Mouse (Mus musculus) olfactory bulb, adult 2 months (tissue): ENCODE data around the gene Abhd14a.

Source experiments
- CTCF ChIP-seq: fragments of 200-500 bp; IDR thresholded peaks from 2 replicates; pipeline ENCODE4 v1.5.1; 2012; ENCODE audit warnings: low read depth, mild to moderate bottlenecking, low read length, moderate library complexity; ENCODE audit not compliant: insufficient read depth
- POLR2A ChIP-seq: fragments of 200-500 bp; IDR thresholded peaks from 2 replicates; pipeline ENCODE4 v1.6.1; 2012; ENCODE audit warnings: mild to moderate bottlenecking, low read depth, low read length, moderate library complexity; ENCODE audit not compliant: insufficient read depth

- TF ChIP-seq CTCF (no peak), POLR2A (no peak)
Measured at GRCm38 (mm10) chr9:106451298-106451697, 3.8 kb upstream of the Abhd14a start.
